Mouse (Mus musculus) T-helper 17 cell (primary cell): ENCODE measurements at regions not wholly inside any gene's neighbourhood (a gene's known extent, or its start where the extent isn't known, plus 50 kb on each side); places are given as distances from the start of the nearest gene placed in this dataset.
"Not testable (repeated sequence)": the region's sequence is repeated elsewhere in the genome, so short reads cannot be mapped to it uniquely, and the experiment has no call there.

Source experiments
- in situ Hi-C, 2 experiments: fragments of 300-600 bp; cut with MboI, MseI; formaldehyde crosslinking; loops; 1 replicate in 1 of 2; 2 replicates in 1 of 2; pipeline ENCODE4 v1.15.1; 2025; ENCODE audit warnings: high pct_unique_total_duplicates in 2 of 2

DNA sequence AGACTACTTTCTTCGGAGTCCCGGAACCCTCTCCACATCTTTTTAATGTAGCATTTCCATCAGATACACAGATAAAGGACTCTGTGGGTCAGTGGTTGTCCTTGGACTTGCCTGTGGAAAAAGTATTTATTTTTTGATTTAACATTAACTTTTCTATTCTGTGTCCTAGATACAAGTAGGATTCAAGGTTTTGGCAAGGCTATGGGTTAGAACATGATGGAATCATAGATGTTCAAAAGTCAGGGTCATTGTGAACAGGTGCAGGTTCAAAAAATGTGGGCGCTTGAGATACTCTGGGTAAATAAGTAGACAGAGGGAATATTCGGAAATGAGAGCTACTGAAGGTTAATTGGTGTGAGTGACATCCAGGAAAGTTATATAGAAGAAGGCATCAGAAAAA lies 347.7 kb downstream of the Cypt12 start:
- in situ Hi-C loops = no loop called here

DNA sequence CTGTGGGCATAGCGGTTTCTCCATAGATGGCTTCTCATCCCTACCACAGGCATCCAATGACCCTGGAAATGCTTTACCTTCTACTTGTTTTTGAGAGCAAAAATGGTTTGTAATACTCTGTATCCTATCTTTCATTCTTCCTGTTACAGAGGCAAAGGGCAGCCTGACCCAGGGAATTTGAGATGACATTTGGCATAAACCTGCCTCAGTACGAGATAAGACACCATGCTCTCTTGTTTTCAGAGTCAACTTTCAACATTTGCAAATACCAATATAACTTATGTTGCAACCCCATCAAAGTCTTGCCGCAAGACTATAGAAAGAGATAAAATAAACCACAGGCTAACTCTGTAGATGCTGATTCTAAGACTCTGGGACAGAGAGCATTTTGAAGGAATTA lies 350.5 kb downstream of the Cypt12 start:
- in situ Hi-C loops = no loop called here

DNA sequence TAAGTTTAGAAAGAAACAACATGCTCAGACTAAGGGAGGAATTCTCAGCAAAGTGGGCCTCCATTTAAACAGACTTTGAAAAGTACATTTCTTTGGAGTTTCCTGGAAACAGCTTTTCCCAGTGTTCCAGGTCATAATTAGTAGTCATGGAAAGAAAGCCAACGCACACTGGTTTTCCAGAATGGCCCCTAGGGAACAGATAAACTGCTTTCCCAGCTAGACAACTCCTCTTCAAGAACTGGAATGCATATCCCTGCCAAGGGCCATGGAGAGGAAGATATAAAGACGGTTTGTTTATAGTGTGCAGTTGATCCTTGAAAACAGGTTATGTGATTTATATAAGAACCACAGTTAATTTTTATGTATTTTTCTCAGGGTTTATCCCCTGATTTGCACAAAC lies 351.3 kb downstream of the Cypt12 start:
- in situ Hi-C loops = no loop called here

DNA sequence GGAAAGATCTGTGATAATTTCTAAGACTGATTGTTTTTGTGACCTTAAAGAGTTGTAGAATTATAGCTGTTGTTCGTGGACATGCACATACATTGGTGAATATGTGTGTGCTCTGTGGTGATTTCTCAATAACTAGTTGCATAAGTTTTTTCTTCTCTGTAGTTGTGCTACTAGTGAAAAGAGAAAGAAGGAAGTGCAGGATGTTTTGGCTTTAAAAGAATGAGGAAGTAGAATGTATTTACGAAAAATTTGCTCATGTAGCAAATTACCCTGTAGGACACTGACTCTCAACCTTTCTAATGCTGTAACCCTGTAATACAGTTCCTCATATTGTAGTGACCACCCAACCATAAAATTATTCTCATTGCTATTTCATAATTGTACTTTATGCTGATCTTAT lies 371.2 kb downstream of the Cypt12 start:
- in situ Hi-C loops = no loop called here

DNA sequence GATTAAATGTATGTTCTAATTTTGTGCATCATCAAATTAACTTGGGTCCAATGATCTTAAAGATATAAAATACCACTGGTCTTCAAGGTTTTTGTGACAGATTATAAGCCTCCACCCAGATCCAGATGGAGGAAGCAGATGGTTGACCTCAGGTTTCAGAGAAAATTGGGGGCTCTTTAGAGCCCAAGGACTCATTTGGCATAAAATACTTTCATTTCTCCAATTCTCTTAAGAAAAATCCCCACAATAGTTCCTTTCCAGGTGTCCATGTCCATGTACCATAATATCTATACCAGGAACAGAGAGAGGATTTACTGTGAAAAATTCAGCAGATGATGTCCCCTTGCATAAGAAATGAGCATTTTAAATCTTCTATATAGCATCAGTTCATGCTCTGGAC lies 385.0 kb downstream of the Cypt12 start:
- in situ Hi-C loops = no loop called here

DNA sequence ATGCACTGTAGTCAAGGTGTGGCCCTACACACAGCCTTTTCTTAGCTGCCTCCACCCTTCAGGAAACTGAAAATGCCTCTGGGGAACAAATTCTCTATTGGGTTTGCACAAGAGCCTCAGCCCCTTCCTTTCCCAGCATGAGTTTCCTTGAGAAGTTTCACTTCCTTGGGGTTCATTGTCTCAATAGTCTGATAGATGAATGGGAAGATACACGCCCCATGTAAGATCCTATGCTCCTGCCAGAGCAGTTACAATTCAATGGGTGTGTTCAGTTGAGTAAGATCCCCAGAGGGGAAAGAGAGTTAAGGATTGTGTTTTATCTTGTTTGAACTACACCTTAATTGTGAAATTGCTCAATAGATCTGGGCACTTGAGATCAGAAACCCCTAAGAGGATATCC lies 391.0 kb downstream of the Cypt12 start:
- in situ Hi-C loops = no loop called here

DNA sequence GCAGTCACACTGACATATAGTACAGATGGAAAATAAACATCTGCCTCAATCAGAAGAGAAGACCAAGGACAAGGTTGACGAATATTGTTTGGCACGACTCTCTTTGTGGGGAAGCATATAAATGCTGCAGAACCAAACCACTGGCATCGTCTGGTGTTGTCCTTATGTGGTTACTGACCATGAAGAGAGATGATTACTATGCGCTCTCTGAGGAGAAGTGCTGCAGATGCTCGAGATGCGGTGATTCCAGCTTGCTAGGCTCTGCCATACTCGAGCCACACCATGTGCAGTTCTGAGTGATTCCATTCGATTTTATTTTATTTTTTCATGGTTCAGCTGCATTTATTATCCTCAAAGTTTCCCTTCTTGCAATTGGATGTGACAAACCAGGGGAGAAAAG lies 393.5 kb downstream of the Cypt12 start:
- in situ Hi-C loops = no loop called here

DNA sequence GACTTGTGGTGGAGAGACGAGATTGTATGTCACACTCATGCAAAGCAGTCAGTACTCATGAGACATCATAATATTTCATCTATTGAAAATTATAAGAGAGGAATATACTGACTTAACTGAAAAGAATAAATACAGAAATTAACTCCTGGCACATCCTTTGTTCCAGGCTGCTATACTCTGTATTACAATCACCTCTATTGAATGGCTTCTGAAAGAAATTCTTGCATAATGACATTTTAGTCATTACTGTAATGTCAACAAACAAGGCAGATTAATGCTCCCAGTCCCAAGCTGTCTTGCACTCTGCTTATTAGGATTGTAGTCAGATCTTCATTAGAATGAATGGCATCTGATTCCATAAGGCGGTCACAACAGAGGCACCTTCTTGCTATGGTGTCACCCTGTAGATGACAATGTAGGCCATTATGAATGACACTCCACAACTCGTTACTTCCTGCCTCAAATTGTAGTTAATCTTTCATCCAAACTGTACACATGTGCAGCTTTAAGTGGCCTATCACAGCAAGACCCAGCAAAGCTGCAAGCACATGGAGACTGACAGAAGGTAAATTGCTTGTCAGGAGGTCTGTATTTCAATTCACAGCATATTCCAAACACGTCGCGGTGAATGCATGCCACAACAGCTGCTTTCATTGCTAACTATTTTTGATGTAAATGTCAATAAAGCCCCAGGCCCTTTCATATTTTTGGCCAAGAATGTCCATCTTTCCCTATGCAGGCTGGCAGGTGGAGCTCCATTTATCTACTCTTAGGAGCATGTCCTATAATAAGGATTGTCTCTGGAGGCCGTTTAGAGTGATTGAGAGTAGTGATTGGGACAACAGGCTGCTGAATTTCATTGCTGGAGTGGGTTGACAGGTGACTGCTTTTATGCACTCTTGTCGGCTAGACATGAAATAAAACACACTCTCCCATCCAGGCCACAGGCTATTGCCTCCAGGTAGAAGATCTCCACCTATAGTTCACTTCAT lies 430.1 kb downstream of the Cypt12 start:
- in situ Hi-C loops = no loop called here

DNA sequence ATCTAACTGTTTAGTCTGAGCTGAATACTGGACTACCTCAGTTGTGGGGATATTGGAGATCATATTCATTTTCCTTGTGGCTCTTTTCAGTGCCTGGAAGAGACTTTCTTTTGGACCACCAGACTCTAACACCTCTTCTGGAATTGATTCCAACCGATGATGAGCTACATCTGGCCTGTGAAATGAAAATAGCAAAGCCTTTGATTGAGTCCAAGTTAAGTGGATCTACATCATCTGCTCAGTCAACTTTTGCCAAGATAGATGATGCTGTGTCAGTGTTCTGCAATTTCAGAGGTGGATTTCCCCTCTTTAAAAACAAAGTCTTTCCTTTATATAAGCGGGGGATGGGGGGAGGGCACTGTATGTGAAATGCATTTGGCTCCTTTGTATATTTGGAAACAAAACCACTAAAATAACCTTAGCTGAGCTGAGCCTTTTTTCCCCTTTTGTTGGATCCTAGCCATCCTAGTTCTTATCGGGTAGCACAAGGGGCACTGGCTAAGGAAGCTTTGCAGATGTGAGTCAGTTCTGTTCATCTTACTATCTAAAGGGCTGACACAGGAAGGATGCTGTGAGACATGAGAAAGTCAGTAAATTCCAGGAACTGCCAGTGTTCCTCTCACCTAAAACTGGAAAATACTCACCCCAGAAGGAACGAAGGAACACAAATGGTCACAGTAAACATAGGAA lies 473.8 kb downstream of the Cypt12 start:
- in situ Hi-C loops = no loop called here

DNA sequence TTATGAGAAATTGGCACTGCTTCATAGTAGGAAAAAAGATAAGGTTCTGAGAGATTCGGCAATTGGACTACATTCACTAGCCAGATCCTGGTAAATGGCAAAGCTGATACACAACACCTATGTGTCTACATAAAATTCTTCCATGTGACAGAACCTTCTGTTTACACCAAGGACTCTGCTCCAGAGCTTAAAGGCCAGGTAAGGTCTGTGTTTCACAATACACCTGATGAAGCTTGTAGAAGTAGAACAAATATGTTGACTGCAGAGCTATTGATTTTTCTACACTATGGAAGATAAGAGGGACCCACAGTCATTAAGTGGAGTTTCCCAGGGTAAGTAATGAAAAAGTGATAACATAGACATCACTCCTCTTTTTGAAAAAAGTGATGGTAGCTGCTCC lies 480.7 kb downstream of the Cypt12 start:
- in situ Hi-C loops = no loop called here

DNA sequence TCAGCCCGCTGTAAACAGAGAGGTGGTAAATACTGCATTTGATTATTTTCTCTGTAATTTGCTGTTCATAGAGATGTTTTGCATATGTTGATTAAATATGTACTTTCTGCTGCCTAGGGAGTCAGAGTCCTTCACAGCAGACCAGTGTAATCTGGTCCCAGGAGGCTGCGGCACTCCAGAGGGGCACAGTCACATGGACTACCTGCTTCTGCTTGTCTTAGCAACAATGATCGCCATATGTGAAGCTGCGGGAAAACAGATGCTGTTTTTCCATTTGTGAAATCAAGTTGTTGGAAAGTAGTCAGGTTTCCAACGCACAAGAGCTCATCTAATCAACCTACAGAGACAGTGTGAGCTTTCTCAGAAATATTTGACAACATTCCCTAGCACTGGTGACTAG lies 490.6 kb downstream of the Cypt12 start:
- in situ Hi-C loops = no loop called here

DNA sequence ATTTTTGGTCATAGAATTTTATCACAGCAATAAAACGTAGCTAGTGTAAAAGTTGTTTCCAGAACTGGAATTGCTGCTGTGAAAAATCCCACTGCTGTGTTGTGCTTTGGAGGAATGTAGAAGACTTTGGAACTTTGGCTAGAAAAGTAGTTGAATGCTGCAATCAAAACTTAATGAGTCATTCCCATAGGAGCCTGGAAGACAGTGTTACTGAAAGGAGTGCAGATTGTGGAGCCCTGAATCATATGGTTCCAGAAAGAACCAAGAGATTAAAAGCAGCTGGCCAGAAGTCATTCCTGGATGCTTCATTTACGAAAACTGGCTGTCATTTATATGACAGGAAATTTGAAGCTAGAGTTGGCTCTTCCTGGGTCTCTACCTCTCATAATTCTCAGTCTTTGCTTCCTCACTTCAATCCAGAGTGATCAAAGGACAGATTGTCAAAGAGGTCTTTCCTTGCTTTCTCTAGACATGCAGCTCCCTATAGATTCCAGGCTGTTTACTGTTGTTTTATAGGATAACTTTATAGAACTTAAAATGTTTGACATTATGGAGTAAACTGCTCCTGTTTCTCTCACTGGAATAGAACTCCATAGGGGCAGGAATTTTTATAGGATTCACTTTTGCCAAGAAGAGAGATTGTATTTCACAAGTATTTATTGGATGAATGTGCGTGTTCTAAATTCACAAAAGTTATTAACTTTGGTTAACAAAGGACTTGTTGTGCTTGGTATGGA lies 504.2 kb downstream of the Cypt12 start:
- in situ Hi-C loops = no loop called here

DNA sequence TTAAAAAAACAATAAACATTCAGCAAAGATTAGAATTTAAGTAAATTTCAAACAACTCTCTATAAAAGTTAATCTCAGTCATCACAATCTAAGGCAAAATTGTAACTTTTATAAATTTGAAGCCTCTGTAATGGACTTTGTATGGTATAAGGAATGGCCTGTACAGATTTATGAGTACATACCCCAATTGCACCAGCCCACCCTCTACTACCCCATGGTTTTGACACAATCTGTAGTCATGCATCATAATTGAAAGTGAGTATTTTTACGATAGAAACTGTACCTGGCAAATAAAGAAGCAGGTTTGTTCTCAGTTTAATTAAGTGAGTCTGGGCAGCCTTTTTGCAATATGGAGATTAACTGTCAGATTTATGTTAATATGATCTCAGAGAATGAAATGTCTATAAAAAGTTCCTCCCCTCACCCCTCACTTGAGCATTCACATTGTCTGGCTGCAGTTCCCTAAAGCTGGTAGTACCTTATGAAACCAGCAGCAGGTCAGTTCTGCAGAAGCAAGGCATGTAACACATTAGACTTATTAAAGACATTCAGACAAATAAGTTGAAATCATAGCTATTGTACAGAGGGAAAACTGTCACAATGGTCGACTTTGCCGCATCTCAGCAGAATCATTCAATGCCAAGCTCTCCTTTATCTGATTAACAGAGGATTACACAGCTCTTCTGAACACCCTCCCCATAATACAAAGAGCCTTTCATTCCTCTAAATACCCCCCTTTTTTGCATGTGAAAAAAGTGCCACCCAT lies 505.2 kb downstream of the Cypt12 start:
- in situ Hi-C loops = no loop called here

DNA sequence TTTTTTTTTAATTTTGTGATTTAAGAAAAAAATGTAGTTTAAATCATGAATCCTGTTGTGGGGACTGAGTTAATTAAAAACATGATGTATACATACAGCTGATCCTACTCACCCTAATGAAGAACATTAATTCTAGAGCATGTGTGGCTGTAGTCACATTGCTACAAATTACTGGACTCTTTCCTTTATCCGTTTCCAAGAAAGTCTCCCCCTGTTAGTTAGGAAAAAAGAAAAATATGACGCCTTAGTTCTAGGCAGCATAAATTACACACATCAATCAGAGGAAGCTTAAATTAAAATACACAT lies 505.7 kb downstream of the Cypt12 start:
- in situ Hi-C loops = no loop called here

DNA sequence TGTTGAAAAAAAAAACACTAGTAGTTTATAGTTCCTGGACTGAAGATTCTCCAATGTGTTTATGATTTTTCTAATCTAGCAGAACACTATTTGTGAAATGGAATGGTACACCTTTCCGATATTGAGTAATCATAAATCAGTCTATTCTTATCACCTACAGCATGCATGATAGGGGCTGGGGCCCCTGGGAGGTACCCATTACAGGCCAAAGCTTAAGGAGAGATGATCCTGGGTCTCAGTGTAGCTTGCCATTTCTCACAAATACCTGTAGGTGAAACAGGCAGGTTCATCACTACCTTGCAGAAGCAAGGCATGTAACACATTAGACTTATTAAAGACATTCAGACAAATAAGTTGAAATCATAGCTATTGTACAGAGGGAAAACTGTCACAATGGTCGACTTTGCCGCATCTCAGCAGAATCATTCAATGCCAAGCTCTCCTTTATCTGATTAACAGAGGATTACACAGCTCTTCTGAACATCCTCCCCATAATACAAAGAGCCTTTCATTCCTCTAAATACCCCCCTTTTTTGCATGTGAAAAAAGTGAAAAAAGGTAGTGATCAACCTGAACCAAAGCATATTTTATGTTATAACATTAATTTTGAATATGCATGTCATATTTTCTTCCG lies 506.5 kb downstream of the Cypt12 start:
- in situ Hi-C loops = not testable (repeated sequence)

DNA sequence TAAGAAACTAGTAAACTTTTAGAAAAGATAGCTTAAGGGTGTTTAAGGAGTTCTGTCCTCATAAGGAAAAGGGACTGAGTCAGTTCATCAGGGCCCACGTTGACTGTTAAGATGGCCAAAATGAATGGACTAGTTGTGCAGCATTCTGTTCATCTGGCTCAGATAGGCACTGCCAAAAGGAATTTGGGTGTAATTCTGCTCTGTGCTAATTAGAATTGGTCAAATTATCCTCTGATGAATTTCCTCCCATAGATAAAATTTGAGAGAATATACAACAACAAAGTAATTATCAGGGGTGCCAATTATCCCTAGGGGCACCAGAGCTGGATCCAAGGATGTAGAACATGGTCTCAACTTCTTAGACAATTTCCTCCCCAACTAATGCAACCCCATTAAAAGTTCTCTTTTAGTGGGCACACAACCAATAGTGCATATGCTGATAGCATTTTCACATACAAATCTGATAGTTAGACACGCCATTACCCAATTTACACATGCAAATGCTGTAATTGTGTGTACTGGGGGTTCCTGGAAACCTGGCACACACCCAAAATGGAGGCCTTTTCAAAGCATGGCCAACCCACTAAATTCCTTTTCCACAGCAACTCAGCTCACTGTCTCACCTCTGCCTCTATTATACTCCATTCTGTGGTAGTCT lies 508.0 kb downstream of the Cypt12 start:
- in situ Hi-C loops = no loop called here

DNA sequence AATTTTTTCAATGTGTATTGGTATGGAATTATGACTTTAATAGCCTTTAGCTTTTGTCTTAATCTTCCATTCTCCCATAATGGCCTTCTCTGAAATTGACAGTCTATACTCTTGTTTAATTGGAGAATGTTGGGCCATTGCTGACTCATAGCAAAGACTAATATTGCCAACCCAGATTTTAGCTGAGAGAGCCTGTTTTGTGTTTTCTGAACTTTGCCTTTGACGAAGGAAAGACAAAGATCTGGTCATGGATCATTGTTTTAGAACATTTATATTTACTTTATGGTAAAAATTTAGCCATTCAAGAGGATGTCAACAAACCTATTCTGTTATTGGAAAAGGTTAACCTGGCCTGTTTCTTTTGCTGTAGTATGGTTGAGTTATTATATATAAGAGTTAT lies 512.1 kb downstream of the Cypt12 start:
- in situ Hi-C loops = no loop called here

DNA sequence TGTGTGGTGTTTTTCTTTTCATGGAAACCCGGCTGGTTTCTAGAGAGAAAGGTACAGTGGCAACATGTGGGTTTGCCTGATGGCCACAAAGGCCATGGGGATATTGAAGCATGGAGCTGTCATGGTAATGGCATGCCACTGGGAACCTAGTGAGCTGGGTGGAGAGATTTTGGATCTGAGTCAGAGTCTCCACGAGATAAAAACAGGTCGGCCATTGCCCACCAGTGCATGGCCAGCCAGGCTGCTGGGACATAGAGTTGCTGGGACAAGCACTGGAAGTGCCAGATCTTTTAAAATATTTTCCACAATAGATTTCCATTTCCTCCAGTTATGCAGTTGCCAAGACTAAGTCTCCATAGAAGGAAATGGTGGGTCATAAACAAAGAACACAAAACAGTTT lies 523.6 kb downstream of the Cypt12 start:
- in situ Hi-C loops = no loop called here

DNA sequence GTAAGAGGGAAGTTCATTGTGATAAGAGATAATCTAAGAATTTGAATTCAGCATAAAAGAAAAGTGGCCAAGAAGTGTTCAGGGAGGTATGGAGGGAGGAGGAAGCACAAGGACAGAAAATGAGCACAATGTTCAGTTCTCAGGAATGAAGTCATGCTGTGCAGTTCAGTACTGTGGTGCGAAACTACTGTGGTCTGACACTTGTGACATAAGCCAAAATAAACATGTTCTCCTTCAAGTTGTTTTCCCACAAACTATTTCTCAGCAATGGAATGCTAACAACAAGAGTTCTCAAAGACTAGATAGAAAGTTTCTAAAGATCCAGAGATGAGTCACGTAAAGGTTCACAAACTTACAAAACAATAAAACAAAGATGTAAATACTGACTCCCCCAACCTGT lies 531.3 kb downstream of the Cypt12 start:
- in situ Hi-C loops = no loop called here

DNA sequence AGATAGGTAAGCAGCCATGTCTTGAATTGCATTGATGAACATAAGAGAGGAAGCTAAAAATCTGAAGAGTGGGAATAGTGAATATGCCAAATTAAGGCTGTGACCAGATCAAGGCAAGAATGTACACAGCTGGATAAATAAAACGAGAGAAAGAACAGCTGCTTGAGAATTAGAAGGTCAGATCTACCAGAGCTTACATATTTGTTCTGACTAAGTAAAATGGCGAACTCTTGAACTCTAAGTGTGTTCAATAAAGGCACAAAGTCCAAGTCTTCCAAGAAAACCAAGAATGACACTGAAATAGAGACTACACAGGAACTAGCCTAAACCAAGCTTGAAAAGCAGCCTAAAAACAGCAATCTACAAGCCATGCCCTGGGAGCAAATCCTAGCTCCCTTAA lies 533.8 kb downstream of the Cypt12 start:
- in situ Hi-C loops = no loop called here

DNA sequence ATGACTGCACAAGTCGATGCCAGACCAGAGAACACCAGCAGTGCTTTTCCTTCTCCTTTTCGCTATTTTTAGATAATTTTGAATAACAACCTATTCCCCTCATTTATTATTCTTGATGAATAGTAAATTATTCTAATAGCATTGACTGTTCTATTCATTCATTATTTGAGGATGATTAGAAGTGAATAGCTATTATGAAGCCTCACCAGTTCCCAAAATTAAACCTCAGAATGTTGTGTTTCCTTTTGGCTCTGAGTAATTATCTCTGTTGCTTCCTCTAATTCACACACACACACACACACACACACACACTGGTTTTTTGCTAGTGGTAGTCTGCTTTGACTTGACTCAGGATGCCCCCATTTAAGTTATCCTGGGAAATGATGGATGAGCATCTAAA lies 540.7 kb downstream of the Cypt12 start:
- in situ Hi-C loops = no loop called here
